Comparison of ENCODE assay signal across 11 mouse cellular contexts in genomic region chr14:17675214-17675613, GRCm38 (mm10). TPM values are rescaled to one million over a fixed set of nuclear protein-coding genes. Genes with fewer than 3 reads are reported as not detected.
DNase-seq lines count a peak whose midpoint lies in the region.
"Had no signal": no experiment of that assay in that cellular context is flagged by ENCODE, and none has a peak within 500 bp of the region (broad histone marks: within the 10 kb centered on the region; RNA-seq: fewer than 3 reads in every experiment).

No protein-coding gene starts in this region.

- DNase-seq in adrenal gland, adult (ENCODE audit: inconsistent age in 2 of 2, low spot score in 1 of 2) = peak; percentile 67 to 83
- DNase-seq in adrenal gland, postnatal 4 days (ENCODE audit: low spot score in 2 of 2) = no peak
- DNase-seq in 3T3-L1 (ENCODE audit: low read depth, low spot score) = peak; percentile 60
- DNase-seq in adrenal gland, adult 2 months = peak; percentile 71
- DNase-seq in adrenal gland, postnatal 25 days = peak; percentile 9
- no peak for DNase-seq in layer of hippocampus, adult 9-10 months (ENCODE audit: low spot score)
- no peak for DNase-seq in thymus, postnatal 4 days
- DNase-seq: cerebellum, adult 8-10 months; cerebellum, postnatal 14 days; gastrocnemius, postnatal 25 days; heart, postnatal 4 days had no signal

RNA-seq across cellular contexts. Expression of gene Thrb, which starts 15.2 kb away (rescaled TPM):
- total RNA-seq in adrenal gland, postnatal 4 days (2021) = 10 to 100 TPM; 43.1 to 46.0 TPM
- total RNA-seq in adrenal gland, adult 2 months (2021) = 100 to 1,000 TPM in 1 of 2 experiments, 10 to 100 TPM in 1; 51.3 to 131 TPM
- polyA plus RNA-seq in adrenal gland, adult 2 months (2012; rRNA removed) = 8.9 and 16.5 TPM in 2 replicates
- total RNA-seq in adrenal gland, postnatal 25 days (2021) = 77.2 and 125 TPM in 2 replicates

Comparison
In these comparisons a context has a peak if more than half of its experiments do, and no peak if none do; other contexts are left out.
1. DNase-seq: peak in adrenal gland, adult (2 of 2), 3T3-L1 (single experiment), adrenal gland, adult 2 months (single experiment) and adrenal gland, postnatal 25 days (single experiment); none in adrenal gland, postnatal 4 days (0 of 2), layer of hippocampus, adult 9-10 months (single experiment) and thymus, postnatal 4 days (single experiment).